Mouse (Mus musculus) heart, adult 2 months (tissue): Measurements from ENCODE around the gene Rwdd4a.

Source experiments
- CTCF ChIP-seq: fragments of 200-600 bp; IDR thresholded peaks from 2 replicates; pipeline ENCODE4 v1.8.1; 2022; ENCODE audit warnings: antibody characterized with exemption, mild to moderate bottlenecking, moderate library complexity
- EP300 ChIP-seq: fragments of 200-500 bp; IDR thresholded peaks from 2 replicates; pipeline ENCODE4 v1.6.1; 2011; ENCODE audit warnings: low read depth, low read length, control low read depth; ENCODE audit not compliant: insufficient read depth
- POLR2A ChIP-seq: fragments of 200-500 bp; IDR thresholded peaks from 2 replicates; pipeline ENCODE4 v1.6.1; 2011; ENCODE audit warnings: mild to moderate bottlenecking, low read depth, low read length, control low read depth; ENCODE audit not compliant: insufficient read depth

- TF ChIP-seq CTCF = no peak
- no peak for TF ChIP-seq POLR2A
- TF ChIP-seq EP300 = no peak
Observed at GRCm38 (mm10) chr8:47542746-47543145, 9.3 kb downstream of the Rwdd4a start.
